Mouse (Mus musculus): ENCODE measurements at regions not wholly inside any gene's neighbourhood (a gene's known extent, or its start where the extent isn't known, plus 50 kb on each side); places are given as distances from the start of the nearest gene placed in this dataset.

DNA sequence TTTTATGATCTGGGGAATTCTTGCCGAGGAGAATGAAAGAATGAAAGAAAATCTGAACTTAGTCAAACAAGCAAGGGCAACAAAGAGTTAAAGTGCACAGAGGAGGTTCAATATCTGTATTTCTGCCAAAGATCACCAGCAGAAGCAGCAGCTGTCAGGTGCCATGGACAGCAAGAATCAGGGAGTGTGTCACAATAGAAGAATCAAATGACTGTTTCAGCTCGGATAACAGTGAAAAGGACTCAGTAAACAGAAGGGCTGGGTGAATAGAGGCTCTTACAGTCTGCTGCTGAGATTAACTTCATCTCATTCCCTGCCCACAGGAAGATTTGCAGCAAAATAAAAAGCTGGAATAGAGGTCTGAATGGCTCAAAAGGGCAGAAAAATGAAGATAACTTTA, 495.3 kb upstream of the Gm5415 start:
- DNase-seq, result no peak

GRCm38 (mm10) chr1:33040740-33041139, 493.6 kb upstream of the Gm5415 start:
- DNase-seq, result no peak

DNA sequence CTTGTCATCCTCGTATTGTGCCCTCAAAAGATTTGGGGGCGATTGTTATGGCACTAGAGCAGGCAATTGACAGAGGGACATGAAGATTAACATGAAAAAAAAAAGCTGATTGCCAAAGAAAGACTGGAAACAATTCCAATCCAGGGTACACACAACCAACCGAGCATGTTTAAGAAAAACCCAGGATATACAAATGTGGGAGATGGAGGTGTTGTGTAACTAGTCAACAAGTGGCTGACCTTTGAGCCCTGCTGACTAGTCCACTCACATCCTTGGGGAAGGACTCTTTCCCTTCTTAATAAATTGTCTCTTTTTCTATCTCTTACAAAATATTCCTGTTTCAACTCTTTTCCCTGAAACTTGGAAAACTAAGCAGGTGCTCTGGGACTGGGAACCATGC, 484.9 kb upstream of the Gm5415 start:
- DNase-seq, result no peak

- DNase-seq, result no peak
Measured at GRCm38 (mm10) chr1:33026683-33027415, 479.8 kb upstream of the Gm5415 start.

DNA sequence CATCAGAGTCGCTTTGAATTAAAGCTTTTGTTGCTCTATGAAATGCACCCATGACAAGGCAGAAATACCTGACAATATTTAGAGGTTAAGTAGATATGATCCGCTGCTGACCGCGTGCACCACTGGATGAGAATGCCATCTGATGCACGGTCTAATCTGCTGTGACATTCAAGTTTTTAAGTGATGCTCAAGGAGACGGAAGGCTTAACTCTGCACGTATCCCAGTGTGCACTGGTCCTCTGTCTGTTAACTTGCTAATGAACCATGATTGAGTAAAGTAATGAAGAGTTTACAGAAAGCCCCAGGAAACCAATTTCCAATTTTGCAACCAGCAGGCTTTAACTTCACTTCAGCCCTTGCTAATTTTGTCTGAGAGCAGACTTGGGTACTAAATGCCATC, 478.3 kb upstream of the Gm5415 start:
- DNase-seq, result no peak

DNA sequence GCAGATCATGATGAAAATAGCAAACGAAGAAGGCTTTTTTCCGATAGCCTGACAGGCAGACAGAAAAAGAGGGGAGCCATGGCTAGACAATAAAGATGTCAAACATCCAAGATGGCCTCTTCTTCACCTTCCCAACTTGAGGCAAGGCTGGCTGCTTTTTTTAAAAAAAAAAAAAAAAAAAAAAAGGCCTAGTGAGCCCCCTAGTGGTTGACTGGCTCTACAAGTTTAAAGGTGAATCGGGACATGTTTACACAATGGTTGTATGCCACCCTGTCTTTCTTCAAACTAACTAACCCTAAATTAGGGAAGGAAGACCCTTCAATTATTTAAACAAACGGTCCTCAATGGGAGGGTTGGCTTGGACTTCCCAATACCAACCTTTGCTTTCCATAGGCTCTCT, 475.8 kb upstream of the Gm5415 start:
- no peak for DNase-seq

GRCm38 (mm10) chr1:33003992-33004391, 456.9 kb upstream of the Gm5415 start:
- no peak for DNase-seq

DNA sequence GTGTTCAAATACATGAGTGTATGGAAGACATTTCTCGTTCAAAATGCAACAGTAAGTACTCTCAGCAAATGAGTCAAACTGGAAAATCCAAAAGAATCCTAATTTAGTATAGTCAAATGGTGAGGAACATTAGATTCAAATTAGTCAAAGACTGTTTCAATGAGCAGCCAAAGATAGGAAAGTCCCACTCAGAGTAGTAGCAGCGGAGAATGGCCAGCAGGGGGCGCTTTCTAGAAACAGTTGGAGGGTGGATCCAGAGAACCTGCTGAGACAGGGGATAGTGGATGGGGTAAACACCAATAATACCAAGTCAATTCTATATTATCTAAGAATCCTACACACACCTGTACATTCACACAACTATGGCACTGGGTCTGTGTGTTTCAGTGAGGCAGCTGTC, 417.9 kb upstream of the Gm5415 start:
- DNase-seq, result no peak

DNA sequence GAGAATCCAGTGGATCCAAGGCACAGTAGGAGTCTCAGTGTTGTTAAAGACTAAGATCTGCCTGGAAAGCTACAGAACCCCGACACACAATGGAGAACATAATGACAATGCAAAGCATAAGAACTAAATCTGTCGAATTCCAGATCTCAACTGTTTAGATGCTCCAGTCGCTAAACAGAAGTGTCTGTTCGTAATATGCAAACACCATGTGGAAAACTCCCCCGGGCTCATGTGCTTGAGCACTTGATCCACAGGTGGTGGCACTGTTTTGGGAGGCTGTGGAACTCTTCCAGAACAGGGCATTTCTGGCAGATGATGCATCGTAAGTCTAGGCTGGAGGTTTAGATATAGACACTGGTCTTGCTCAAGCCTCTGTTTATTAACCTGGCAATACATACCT, 412.2 kb upstream of the Gm5415 start:
- no peak for DNase-seq

GRCm38 (mm10) chr1:32946254-32946653, 399.2 kb upstream of the Gm5415 start:
- no peak for DNase-seq

- no peak for DNase-seq
Measured at GRCm38 (mm10) chr1:32930381-32930780, 383.3 kb upstream of the Gm5415 start.

DNA sequence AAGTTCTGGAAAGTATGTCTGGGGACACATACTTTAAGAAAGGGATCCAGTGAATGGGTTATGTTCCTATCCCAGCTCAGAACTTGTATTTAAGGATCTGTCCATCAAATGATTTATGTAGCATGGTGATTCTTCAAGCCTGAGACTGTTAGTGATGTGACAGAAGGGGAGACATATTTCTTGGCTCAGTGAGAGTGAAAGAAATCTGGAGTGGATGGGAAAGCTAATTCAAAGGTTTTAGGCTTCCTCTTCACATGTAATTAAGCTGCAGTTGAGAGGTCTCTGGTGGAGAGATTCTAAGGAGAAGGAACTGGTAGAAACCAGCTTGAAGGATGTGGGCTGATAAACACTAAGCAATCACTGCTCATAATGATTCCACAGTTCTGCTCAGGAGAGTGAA, 355.3 kb upstream of the Gm5415 start:
- DNase-seq, result no peak

DNA sequence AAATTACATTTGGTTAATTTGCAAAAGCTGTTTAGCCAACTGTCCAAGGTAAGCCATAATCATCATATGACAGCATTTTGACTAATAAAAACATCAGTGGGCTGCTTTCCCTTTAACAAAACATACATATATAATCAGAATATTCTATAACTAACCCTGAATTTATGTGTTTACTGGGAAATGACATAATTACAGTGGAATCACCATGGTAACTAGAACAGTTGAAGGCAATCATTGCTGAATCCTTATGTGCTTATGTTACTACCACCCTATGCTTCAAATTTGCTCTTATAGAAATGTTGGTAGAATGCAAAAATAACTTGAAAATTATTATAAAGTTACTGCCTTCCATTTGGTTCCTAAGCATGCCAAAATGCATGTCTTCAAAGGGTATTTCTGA, 340.6 kb upstream of the Gm5415 start:
- DNase-seq, result no peak

- no peak for DNase-seq
Measured at GRCm38 (mm10) chr1:32872920-32873319, 325.8 kb upstream of the Gm5415 start.

DNA sequence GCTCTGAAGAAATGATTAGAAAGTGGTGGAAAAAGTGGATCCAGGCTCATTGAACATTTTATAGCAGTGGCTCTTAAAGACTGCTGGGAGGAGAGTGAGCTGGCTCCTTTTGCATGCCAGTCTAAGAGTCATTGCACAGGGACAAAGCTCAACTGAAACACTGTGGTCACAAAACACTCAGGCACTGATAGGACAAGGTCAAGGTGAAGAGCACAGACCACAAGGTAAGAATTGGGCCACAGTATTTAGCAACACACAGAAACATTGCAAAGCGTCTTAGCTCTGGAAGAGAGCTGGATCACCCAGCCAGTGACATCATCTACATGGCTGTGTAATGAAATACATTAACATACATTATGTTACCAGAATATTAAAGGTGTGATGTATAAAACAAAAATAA, 319.0 kb upstream of the Gm5415 start:
- no peak for DNase-seq

- no peak for DNase-seq
Measured at GRCm38 (mm10) chr1:32858040-32858439, 310.9 kb upstream of the Gm5415 start.

Data from lung, adult 18-20 months (tissue).